Mouse (Mus musculus) granulocyte monocyte progenitor cell, adult 5-6 weeks (primary cell): ENCODE measurements at regions not wholly inside any gene's neighbourhood (a gene's known extent, or its start where the extent isn't known, plus 50 kb on each side); places are given as distances from the start of the nearest gene placed in this dataset.

ENCODE experiments used
- ATAC-seq: replicated peaks from 2 replicates; pipeline ENCODE4 v1.8.0; 2016; ENCODE audit warnings: mild to moderate bottlenecking, moderate TSS enrichment, inconsistent platforms; ENCODE audit not compliant: poor library complexity, severe bottlenecking

DNA sequence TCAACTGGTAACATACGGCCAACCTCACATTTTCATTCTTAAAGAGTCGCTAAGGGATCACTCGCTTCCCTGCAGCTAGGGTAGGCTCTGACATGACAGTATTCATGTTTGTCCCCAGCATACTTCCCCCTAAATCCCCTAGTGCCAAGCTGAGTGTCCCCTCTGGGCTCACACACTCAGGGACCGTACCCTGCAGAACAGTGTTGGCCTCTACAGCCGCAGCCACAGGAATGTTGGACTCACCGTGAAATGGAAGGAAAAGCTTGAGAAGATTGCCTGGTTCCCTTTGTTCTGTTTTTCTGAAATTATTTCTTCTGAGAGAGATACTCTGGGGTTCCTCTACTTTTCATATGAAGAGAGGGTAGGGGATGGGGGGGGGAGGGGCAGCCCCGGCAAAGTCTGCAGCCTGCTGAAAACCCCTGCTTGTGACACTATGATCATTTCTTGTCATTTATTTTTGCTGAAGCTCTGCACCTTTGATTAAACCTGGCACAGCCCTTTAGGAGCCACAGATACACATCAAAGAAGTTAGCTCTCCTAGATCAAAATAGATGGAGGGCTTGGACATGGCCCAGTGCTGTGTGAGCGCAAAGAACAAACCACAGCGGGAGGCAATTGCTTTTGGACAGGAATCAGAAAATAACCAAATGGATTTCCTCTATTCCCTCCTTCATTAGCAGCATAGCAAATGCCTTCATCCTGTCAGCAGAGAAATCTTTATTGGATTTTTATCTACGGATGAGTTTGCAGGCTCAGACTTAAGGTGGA, 312.7 kb upstream of the Id4 start:
- ATAC-seq = no peak

- ATAC-seq = no peak
Observed at GRCm38 (mm10) chr13:47950456-47950855, 310.6 kb upstream of the Id4 start.

DNA sequence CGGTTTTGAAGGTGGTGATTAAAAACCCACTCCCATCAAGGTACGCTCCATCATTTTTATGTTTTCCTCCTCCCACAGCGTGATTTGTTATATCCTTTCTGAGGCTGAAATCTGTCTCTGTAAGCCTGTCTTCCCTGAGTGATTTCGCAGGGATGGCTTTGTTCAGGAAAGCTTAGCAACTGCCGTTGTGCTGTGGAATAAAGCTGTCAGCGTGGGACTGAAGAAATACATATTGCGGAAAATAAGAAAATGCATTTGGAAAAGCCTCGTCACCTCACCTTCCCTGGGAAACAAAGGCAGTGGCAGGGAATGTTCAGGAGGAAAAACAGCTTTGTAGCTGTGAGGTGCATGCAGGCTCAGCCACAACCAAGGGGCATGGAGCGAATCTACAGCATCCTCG, 310.0 kb upstream of the Id4 start:
- no peak for ATAC-seq

GRCm38 (mm10) chr13:47952946-47953345, 308.1 kb upstream of the Id4 start:
- ATAC-seq = no peak

DNA sequence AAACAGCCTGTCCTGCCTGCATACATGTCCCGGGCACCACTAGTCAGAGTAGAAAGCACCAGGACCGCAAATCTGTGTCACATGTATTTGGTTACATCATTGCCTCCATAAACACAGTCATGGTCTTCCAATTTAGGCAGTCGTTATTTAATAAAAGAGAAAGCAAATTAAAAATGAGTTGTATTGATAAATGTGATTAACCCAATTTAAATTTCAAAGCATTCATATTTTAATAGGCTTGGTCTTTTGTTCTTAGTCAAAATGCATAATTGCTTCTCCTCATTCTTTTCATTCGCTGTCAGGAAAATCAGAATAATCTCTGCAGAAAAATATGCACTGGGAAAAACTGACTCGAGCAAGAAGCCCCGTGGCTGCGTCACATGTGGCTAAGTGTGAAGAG, 307.3 kb upstream of the Id4 start:
- ATAC-seq = no peak

DNA sequence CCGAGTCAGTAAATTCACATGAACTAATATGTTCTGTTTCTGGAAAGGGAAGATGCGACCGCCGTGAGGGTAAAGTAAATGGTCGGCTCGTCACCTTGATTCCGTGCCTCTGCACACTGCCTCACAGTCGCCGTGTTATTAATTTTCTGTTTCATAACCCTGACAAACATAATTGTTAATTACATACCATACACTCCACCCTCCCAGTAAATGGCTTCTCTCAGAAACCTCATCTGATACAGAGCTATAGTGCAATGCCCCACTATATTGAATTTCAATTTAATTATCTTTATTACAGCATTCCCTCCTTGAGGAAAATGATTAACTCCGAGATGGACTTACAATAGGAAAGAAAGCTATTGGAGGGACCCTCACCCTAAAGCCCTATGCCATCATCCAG, 305.5 kb upstream of the Id4 start:
- ATAC-seq = no peak

DNA sequence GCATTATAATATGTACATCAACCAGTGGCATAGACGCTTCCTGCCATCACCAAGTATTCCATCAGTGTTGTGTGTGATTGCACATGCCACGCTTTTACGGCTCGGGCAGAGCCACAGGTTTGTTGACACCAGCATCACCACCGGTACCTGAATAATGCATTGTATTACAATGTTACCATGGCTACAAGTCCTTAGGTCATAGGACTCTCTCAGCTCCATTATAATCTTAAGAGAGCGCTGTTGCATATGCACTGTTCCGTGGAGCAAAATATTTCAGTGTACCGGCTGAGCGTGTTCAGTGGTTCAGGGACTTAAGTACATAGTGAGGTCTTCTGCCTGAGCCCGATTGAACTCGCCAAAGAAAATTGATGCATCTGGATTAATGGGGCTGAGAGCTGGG, 303.4 kb upstream of the Id4 start:
- no peak for ATAC-seq

DNA sequence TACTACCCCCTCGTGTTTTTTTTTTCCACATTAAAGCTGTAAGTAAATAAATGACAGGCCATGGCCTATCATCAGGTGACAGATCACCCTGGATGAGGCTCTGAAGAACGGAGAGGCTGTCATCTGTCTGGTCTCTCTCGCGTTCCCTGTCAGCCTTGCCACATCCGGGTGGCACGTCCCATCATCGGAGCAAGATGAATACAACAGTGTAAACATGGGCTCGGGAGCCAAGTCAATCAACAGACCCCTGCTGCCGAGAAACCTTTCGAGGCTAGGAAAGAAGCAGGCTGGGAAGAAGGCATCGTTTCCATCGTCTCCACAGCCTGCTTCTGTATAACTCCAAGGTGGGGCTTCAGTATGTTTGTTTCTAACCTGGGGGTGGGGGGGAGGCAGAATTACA, 286.8 kb upstream of the Id4 start:
- no peak for ATAC-seq

DNA sequence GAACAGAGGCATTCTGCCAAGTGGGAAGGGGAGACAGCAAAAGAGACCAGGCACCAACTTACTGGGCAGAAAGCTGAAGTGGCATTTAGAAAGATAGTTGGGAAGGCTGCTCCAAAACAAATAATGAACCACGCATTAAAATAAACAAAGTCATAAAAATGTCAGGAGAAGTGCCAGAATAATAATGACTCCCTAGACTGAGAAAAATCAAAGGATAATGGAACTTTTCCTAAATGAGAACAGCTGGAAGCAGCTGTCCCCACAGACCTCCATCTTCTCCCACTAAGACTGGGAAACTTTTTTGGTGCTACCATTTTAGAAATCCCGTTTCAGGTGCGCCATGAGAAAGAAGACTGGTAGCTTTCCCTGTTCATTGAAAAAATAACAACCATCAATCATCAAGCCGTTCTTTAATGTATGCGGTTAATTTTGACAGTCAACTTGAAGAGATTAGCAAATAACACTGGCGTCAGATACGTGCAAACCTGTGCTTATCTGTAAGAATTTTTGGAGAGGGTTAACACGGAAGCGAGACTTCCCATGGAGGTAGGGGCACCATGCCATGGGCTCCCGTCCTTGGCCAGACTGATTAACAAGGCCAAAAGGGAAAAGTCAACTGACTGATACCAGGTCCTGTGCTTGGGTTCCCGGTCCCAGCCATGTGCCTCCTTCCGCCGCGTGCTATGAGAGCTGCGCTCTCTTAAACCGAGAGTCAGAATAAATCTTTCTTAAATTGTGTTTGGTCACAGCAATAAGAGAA, 286.1 kb upstream of the Id4 start:
- no peak for ATAC-seq

DNA sequence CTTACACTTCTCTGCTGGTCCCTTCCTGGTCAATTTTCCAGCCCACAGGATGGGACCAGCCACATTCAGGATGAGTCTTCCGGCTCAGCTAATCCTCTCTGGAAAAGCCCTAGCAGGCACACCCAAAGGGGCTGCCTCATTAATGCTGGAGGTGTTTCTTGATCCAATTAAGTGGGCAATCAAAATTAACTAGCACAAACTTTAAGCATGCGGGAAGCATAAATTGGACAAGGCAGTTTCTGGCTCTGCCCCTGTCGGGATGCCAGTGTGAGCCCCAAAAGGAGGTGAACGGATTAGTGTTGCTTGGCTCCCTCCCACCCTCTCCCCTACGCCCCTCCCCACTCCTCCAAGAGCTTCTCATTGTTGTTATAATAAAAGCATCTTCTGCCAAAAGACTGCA, 262.5 kb upstream of the Id4 start:
- no peak for ATAC-seq

DNA sequence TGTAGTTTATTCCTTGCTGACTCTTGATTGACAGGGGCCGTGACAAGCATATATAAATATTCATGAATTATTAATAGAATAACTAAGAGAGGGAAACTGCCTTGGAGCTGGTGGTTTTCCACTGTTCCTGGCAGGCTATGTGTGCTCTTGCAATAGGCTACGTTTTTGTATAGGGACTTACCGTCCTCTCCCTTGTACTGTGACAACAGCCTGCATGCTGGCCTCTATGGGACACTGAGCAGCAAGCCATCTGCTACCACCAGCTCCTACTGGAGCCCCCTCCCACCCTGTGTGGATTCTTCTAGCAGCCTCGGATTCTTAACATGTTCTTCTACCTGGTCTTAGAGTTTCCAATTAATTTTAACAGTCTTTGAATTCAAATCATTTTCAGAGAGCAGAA, 261.6 kb upstream of the Id4 start:
- no peak for ATAC-seq

GRCm38 (mm10) chr13:48003126-48003525, 257.9 kb upstream of the Id4 start:
- no peak for ATAC-seq

- no peak for ATAC-seq
Observed at GRCm38 (mm10) chr13:48013336-48013750, 247.7 kb upstream of the Id4 start.

GRCm38 (mm10) chr13:48015296-48015695, 245.7 kb upstream of the Id4 start:
- no peak for ATAC-seq

DNA sequence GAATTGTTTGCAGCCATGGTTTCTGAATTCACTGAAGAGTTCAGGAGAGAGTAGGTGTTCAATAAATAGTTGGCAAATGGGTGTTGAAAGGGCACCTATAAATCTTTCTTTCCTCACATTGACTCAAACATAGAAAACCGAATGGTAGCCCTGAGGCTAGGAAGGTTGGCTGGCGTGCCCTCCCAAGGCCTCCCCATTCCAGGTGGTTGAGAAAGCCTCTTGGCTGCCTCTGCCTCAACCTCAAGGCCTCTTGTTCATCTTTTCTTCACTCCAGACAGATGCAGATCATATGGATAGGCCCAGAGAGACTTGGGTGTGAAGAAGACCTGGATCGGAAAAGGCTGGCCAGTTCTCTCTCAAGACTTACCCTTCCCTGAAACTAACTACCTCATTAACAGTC, 245.0 kb upstream of the Id4 start:
- no peak for ATAC-seq

DNA sequence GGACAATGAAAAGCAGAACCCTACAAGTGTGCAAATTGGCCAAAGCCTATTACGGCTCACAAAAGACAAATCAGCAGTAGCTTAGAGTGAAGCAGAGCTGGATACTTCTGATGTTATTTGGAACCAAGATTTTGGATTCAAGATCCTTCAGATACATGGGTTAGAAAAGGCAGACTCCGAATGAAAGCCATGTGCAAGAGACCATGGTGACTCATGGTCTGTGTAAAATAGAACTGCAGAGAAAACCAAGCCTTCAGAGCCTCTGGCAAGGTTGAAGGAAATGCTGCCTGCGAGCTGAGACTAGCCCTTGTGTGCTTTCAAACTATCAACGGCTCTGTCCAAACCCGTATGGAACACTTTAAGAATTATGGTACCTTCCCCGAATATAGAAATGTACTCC, 244.4 kb upstream of the Id4 start:
- no peak for ATAC-seq

- ATAC-seq = no peak
Observed at GRCm38 (mm10) chr13:48017649-48018048, 243.4 kb upstream of the Id4 start.

GRCm38 (mm10) chr13:48018606-48019005, 242.4 kb upstream of the Id4 start:
- no peak for ATAC-seq

DNA sequence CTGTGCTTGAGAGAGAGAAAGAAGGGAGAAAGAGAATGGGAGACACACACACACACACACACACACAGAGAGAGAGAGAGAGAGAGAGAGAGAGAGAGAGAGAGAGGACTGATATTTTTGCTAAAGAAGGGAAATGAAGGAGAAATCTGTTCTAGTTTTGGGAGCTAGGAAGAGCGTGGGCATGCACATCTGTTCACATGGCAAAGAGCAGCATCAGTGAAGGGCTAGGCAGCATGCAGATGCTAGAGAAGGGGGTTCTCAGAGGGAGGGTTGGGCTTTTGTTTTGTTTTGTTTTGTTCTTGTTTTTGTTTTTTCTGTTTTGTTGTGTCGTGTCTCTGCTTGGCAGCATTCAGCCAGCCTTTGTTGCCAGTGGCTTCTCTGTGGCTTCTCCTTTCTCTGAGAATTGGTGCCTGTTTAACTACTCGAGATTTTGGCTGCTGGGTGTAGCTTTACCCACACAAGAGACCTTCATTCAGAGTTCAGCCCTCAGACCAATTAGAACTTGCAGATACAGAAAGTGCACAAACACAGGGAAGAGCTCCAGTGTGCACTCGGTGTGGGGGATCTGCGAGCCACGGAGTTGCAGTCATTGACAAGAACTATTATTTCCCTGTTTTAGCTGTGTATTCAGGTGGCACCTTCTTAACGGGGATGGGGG, 237.9 kb upstream of the Id4 start:
- ATAC-seq = no peak

- ATAC-seq = no peak
Observed at GRCm38 (mm10) chr13:48027775-48028489, 233.1 kb upstream of the Id4 start.

- no peak for ATAC-seq
Observed at GRCm38 (mm10) chr13:48031491-48031890, 229.5 kb upstream of the Id4 start.
